Mouse (Mus musculus) lung, postnatal 0 days (tissue): ENCODE measurements around the gene Rtp4. TPM values are rescaled to one million over a fixed set of nuclear protein-coding genes. Genes with fewer than 3 reads are reported as not detected.
A peak's percentile ranks its signal among the peaks of the same experiment; 100 is the strongest.

Experiments
- ATAC-seq: fragments of 200-750 bp; cut with Nextera tagmentation; 2 replicates; pipeline ENCODE4 v1.8.0; 2017; ENCODE audit warnings: moderate library complexity
- DNase-seq: peaks from one replicate; pipeline ENCODE4 v3.0.0-alpha.2; 2016; ENCODE audit warnings: low spot score
- H3K27ac ChIP-seq: fragments of 300-500 bp; sonication (generic); 2 replicates; pipeline ENCODE4 v1.5.1; 2014; ENCODE audit warnings: antibody characterized with exemption, mild to moderate bottlenecking, low read length, mixed read lengths
- H3K27me3 ChIP-seq: fragments of 300-500 bp; sonication (generic); replicated peaks from 2 replicates; pipeline ENCODE4 v1.6.1; 2014; ENCODE audit warnings: low read length, mixed read lengths; ENCODE audit not compliant: insufficient read depth
- H3K36me3 ChIP-seq: fragments of 300-500 bp; sonication (generic); 2 replicates; pipeline ENCODE4 v1.6.1; 2014; ENCODE audit warnings: low read length, mixed read lengths; ENCODE audit not compliant: insufficient read depth
- H3K4me1 ChIP-seq: fragments of 300-500 bp; sonication (generic); 2 replicates; pipeline ENCODE4 v1.6.1; 2014; ENCODE audit warnings: antibody characterized with exemption, low read depth, low read length, mixed read lengths; ENCODE audit not compliant: insufficient read depth
- H3K4me2 ChIP-seq: fragments of 300-500 bp; sonication (generic); replicated peaks from 2 replicates; pipeline ENCODE4 v1.6.1; 2014; ENCODE audit warnings: low read depth, mild to moderate bottlenecking, low read length, moderate library complexity, mixed read lengths
- H3K4me3 ChIP-seq: fragments of 300-500 bp; sonication (generic); 2 replicates; pipeline ENCODE4 v1.5.1; 2014; ENCODE audit warnings: low read depth, low read length
- H3K9ac ChIP-seq: fragments of 300-500 bp; sonication (generic); replicated peaks from 2 replicates; pipeline ENCODE4 v1.6.1; 2014; ENCODE audit warnings: low read depth, mild to moderate bottlenecking
- H3K9me3 ChIP-seq: fragments of 300-500 bp; sonication (generic); 2 replicates; pipeline ENCODE4 v1.6.1; 2016; ENCODE audit warnings: low read length, mixed read lengths
- CTCF ChIP-seq: IDR thresholded peaks from 2 replicates; pipeline ENCODE4 v1.5.1; 2016; ENCODE audit warnings: antibody characterized with exemption, mild to moderate bottlenecking
- EP300 ChIP-seq: IDR thresholded peaks from 2 replicates; pipeline ENCODE4 v1.6.1; 2016; ENCODE audit warnings: antibody characterized with exemption, mild to moderate bottlenecking, control low read depth
- WGBS: fragments of 180-500 bp; shearing (Covaris S2); extraction: QIAGEN DNeasy Blood & Tissue Kit; methylation state at CpG from one replicate; pipeline ENCODE4 v1.1.7; 2014; 5-methylcytosine and 5-hydroxymethylcytosine counted together
- polyA plus RNA-seq: library from polyadenylated mRNA; unstranded; fragments of >200 nt; fragmentation: Nextera tagmentation; extraction: Ambion mirVana; gene quantifications from 2 replicates; pipeline ENCODE4 v1.2.1, GENCODE M21; 2015

The Rtp4 gene
- polyA plus RNA-seq, 1 experiment from 2014 or later: 34.8 TPM

- ATAC-seq (no peak), DNase-seq (no peak)
- no peak for TF ChIP-seq CTCF
- no peak for TF ChIP-seq EP300
- no peak overlapping the region for H3K27ac ChIP-seq
- no peak overlapping the region for H3K9ac ChIP-seq
- no peak overlapping the region for H3K4me3 ChIP-seq
- H3K4me1 ChIP-seq: no peaks in the 10 kb centered on the region
- H3K9me3 ChIP-seq: no peaks in the 10 kb centered on the region
- H3K27me3 ChIP-seq: no peaks in the 10 kb centered on the region
- H3K4me2 ChIP-seq: no peak overlapping the region
- 54% methylated on average over 4 of the region's 4 CpGs for WGBS
- no peaks in the 10 kb centered on the region for H3K36me3 ChIP-seq
Observed at GRCm38 (mm10) chr16:23529186-23529585, 9.1 kb downstream of the Rtp4 start.

GRCm38 (mm10) chr16:23533707-23534106, 13.6 kb downstream of the Rtp4 start:
- DNase-seq (no peak), ATAC-seq (no peak)
- Histone ChIP-seq H3K27ac (no peak overlapping the region), H3K36me3 (no peaks in the 10 kb centered on the region), H3K9ac (no peak overlapping the region), H3K4me1 (no peaks in the 10 kb centered on the region), H3K9me3 (no peaks in the 10 kb centered on the region), H3K4me2 (no peak overlapping the region), H3K4me3 (no peak overlapping the region), H3K27me3 (no peaks in the 10 kb centered on the region)
- TF ChIP-seq CTCF: no peak
- TF ChIP-seq EP300: no peak
- 49% methylated on average over 3 of the region's 3 CpGs for WGBS

GRCm38 (mm10) chr16:23541046-23541445, 21.0 kb downstream of the Rtp4 start:
- no peak overlapping the region for H3K4me2 ChIP-seq
- TF ChIP-seq CTCF (no peak), EP300 (no peak)
- H3K4me3 ChIP-seq: no peak overlapping the region
- 35% methylated on average over 4 of the region's 4 CpGs for WGBS
- ATAC-seq: peak; percentile 70
- no peaks in the 10 kb centered on the region for H3K9me3 ChIP-seq
- H3K9ac ChIP-seq: no peak overlapping the region
- no peaks in the 10 kb centered on the region for H3K4me1 ChIP-seq
- no peaks in the 10 kb centered on the region for H3K36me3 ChIP-seq
- H3K27ac ChIP-seq: no peak overlapping the region
- H3K27me3 ChIP-seq: no peaks in the 10 kb centered on the region
- DNase-seq: peak; percentile 59

GRCm38 (mm10) chr16:23542866-23543265, 22.8 kb downstream of the Rtp4 start:
- TF ChIP-seq EP300 (no peak), CTCF (no peak)
- DNase-seq (no peak), ATAC-seq (no peak)
- no peak overlapping the region for H3K4me3 ChIP-seq
- no peak overlapping the region for H3K9ac ChIP-seq
- H3K27me3 ChIP-seq: no peaks in the 10 kb centered on the region
- no peaks in the 10 kb centered on the region for H3K36me3 ChIP-seq
- no peaks in the 10 kb centered on the region for H3K9me3 ChIP-seq
- 60% methylated on average over 4 of the region's 4 CpGs for WGBS
- no peak overlapping the region for H3K27ac ChIP-seq
- H3K4me2 ChIP-seq: no peak overlapping the region
- H3K4me1 ChIP-seq: no peaks in the 10 kb centered on the region

- WGBS: 46% methylated on average over 7 of the region's 7 CpGs
- H3K9ac ChIP-seq: no peak overlapping the region
- no peaks in the 10 kb centered on the region for H3K4me1 ChIP-seq
- ATAC-seq (no peak), DNase-seq (no peak)
- no peak overlapping the region for H3K4me2 ChIP-seq
- no peaks in the 10 kb centered on the region for H3K36me3 ChIP-seq
- no peak for TF ChIP-seq EP300
- no peak for TF ChIP-seq CTCF
- H3K27me3 ChIP-seq: no peaks in the 10 kb centered on the region
- H3K9me3 ChIP-seq: no peaks in the 10 kb centered on the region
- H3K27ac ChIP-seq: no peak overlapping the region
- H3K4me3 ChIP-seq: no peak overlapping the region
Observed at GRCm38 (mm10) chr16:23544361-23544760, 24.3 kb downstream of the Rtp4 start.

- no peak overlapping the region for H3K4me2 ChIP-seq
- H3K9ac ChIP-seq: no peak overlapping the region
- no peaks in the 10 kb centered on the region for H3K4me1 ChIP-seq
- 91% methylated on average over 4 of the region's 4 CpGs for WGBS
- H3K4me3 ChIP-seq: no peak overlapping the region
- H3K27ac ChIP-seq: no peak overlapping the region
- ATAC-seq (no peak), DNase-seq (no peak)
- H3K27me3 ChIP-seq: no peaks in the 10 kb centered on the region
- H3K9me3 ChIP-seq: no peaks in the 10 kb centered on the region
- no peaks in the 10 kb centered on the region for H3K36me3 ChIP-seq
- TF ChIP-seq CTCF (peak; percentile 31; the same call in 1 of the 2 replicates), EP300 (no peak)
Observed at GRCm38 (mm10) chr16:23547783-23548182, 27.7 kb downstream of the Rtp4 start.
